27 mouse cellular contexts compared by ENCODE assay signal in genomic region chr15:82130599-82130998, GRCm38 (mm10). TPM values are rescaled to one million over a fixed set of nuclear protein-coding genes. Genes with fewer than 3 reads are reported as not detected.
DNase-seq lines count a peak whose midpoint lies in the region; ATAC-seq lines count a peak whose summit lies in the region.
"Had no signal": no experiment of that assay in that cellular context is flagged by ENCODE, and none has a peak within 500 bp of the region (broad histone marks: within the 10 kb centered on the region; RNA-seq: fewer than 3 reads in every experiment).

No protein-coding gene starts in this region.

- H3K4me3 ChIP-seq in limb, embryonic 12.5 days (replicated peaks) = no peak overlapping the region
- no peak overlapping the region for H3K4me3 ChIP-seq in limb, embryonic 10.5 days
- H3K4me3 ChIP-seq: embryonic facial prominence, embryonic 12.5 days; forebrain, embryonic 13.5 days; heart, embryonic 15.5 days; hindbrain, embryonic 15.5 days; intestine, embryonic 15.5 days had no signal

- no peak for ATAC-seq in limb, embryonic 12.5 days (ENCODE audit: insufficient number of reproducible peaks, insufficient read depth, low FRiP score, low TSS enrichment, low read depth)
- ATAC-seq in common myeloid progenitor, adult 5-6 weeks (replicated peaks; ENCODE audit: low read depth, poor library complexity, severe bottlenecking) = peak; percentile 58
- ATAC-seq: activated CD4-positive, CD25-positive, alpha-beta regulatory T cell, adult 4 months; forebrain, embryonic 13.5 days; intestine, embryonic 15.5 days; liver, postnatal 0 days; lung, postnatal 0 days; midbrain, embryonic 16.5 days had no signal

- WGBS in limb, embryonic 12.5 days = 60% methylated on average over 7 of the region's 7 CpGs
- WGBS in limb, embryonic 10.5 days = 70% methylated on average over 7 of the region's 7 CpGs

- H3K4me2 ChIP-seq in limb, embryonic 12.5 days = no peak overlapping the region
- H3K4me2 ChIP-seq: embryonic facial prominence, embryonic 12.5 days; forebrain, embryonic 13.5 days; heart, embryonic 15.5 days; hindbrain, embryonic 15.5 days; intestine, embryonic 15.5 days had no signal

- no peak for DNase-seq in limb, embryonic 10.5 days (ENCODE audit: low spot score)
- DNase-seq in 416B (ENCODE audit: low read depth) = peak; percentile 84
- peak; percentile 33 for DNase-seq in retina, embryonic 14.5 days (ENCODE audit: low spot score)
- no peak for DNase-seq in lung, postnatal 10 days
- no peak for DNase-seq in layer of hippocampus, postnatal 14 days (ENCODE audit: low spot score in 2 of 2)
- DNase-seq: adrenal gland, adult 8-10 months; cerebellum, adult 11-12 months; cerebellum, postnatal 10 days; gastrocnemius, adult 2 months; heart, postnatal 36 days; kidney, adult 8-10 months; kidney, postnatal 14 days; liver, postnatal 0 days; right cerebral cortex, postnatal 4 days; thymus, adult 2 months; thymus, postnatal 4 days had no signal

- H3K4me1 ChIP-seq in limb, embryonic 12.5 days (replicated peaks) = peaks cover 16% of the 10 kb centered on the region
- peaks cover 17% of the 10 kb centered on the region for H3K4me1 ChIP-seq in limb, embryonic 10.5 days

- H3K9ac ChIP-seq in limb, embryonic 12.5 days (replicated peaks) = 0 out of 2 replicates have a peak overlapping the region, but pooled peaks have one; percentile 8
- H3K9ac ChIP-seq: embryonic facial prominence, embryonic 12.5 days; heart, embryonic 15.5 days; hindbrain, embryonic 15.5 days; intestine, embryonic 15.5 days; liver, postnatal 0 days had no signal

- H3K27me3 ChIP-seq in limb, embryonic 12.5 days = no peaks in the 10 kb centered on the region
- no peaks in the 10 kb centered on the region for H3K27me3 ChIP-seq in limb, embryonic 10.5 days (ENCODE audit: low read depth, poor library complexity, severe bottlenecking)
- H3K27me3 ChIP-seq: embryonic facial prominence, embryonic 12.5 days; forebrain, embryonic 13.5 days; heart, embryonic 15.5 days; hindbrain, embryonic 15.5 days; intestine, embryonic 15.5 days had no signal

- H3K9me3 ChIP-seq in limb, embryonic 12.5 days = no peaks in the 10 kb centered on the region
- H3K9me3 ChIP-seq in limb, embryonic 10.5 days (replicated peaks) = no peaks in the 10 kb centered on the region
- H3K9me3 ChIP-seq: embryonic facial prominence, embryonic 12.5 days; forebrain, embryonic 13.5 days; heart, embryonic 15.5 days; hindbrain, embryonic 15.5 days; intestine, embryonic 15.5 days had no signal

- H3K36me3 ChIP-seq in limb, embryonic 12.5 days = peaks cover 27% of the 10 kb centered on the region
- H3K36me3 ChIP-seq in limb, embryonic 10.5 days = peaks cover 42% of the 10 kb centered on the region
- H3K36me3 ChIP-seq: heart, embryonic 15.5 days; hindbrain, embryonic 15.5 days; intestine, embryonic 15.5 days had no signal

- no peak overlapping the region for H3K27ac ChIP-seq in limb, embryonic 12.5 days
- H3K27ac ChIP-seq in limb, embryonic 10.5 days = no peak overlapping the region
- H3K27ac ChIP-seq: embryonic facial prominence, embryonic 12.5 days; forebrain, embryonic 13.5 days; gastrocnemius, adult 2 months; heart, embryonic 15.5 days; hindbrain, embryonic 15.5 days; intestine, embryonic 15.5 days; stomach, postnatal 0 days had no signal

RNA-seq across cellular contexts. Expression of gene Ccdc134, which starts 2.9 kb away (rescaled TPM):
- 23.4 and 26.6 TPM in 2 replicates for polyA plus RNA-seq in limb, embryonic 12.5 days (2016; fragmentation: Nextera tagmentation; extraction: Ambion mirVana)
- 22.8 and 23.6 TPM in 2 replicates for polyA plus RNA-seq in limb, embryonic 10.5 days (2016; fragmentation: Nextera tagmentation; extraction: Ambion mirVana)
- 8.8 and 18.0 TPM in 2 replicates for total RNA-seq in common myeloid progenitor, adult 5-6 weeks (2017)
- 10 to 100 TPM; 12.7 to 16.2 TPM for total RNA-seq in layer of hippocampus, postnatal 14 days (2021)

RNA-seq across cellular contexts. Expression of gene Srebf2, which starts 16.4 kb away (rescaled TPM):
- polyA plus RNA-seq in limb, embryonic 12.5 days (2016; fragmentation: Nextera tagmentation; extraction: Ambion mirVana) = 186 and 188 TPM in 2 replicates
- 182 and 190 TPM in 2 replicates for polyA plus RNA-seq in limb, embryonic 10.5 days (2016; fragmentation: Nextera tagmentation; extraction: Ambion mirVana)
- total RNA-seq in common myeloid progenitor, adult 5-6 weeks (2017) = 42.8 and 64.3 TPM in 2 replicates
- 100 to 1,000 TPM; 187 to 189 TPM for total RNA-seq in layer of hippocampus, postnatal 14 days (2021)

Comparison
In these comparisons a context has a peak if more than half of its experiments do, and no peak if none do; other contexts are left out.
1. DNase-seq: peak in 416B (single experiment) and retina, embryonic 14.5 days (single experiment); none in limb, embryonic 10.5 days (single experiment), lung, postnatal 10 days (single experiment) and layer of hippocampus, postnatal 14 days (0 of 2).